Mouse (Mus musculus) lung, postnatal 0 days (tissue): ENCODE measurements around the gene Bach2. TPM values are rescaled to one million over a fixed set of nuclear protein-coding genes. Genes with fewer than 3 reads are reported as not detected.

ENCODE experiments used
- ATAC-seq: fragments of 200-750 bp; cut with Nextera tagmentation; 2 replicates; pipeline ENCODE4 v1.8.0; 2017; ENCODE audit warnings: moderate library complexity
- DNase-seq: peaks from one replicate; pipeline ENCODE4 v3.0.0-alpha.2; 2016; ENCODE audit warnings: low spot score
- H3K27ac ChIP-seq: fragments of 300-500 bp; sonication (generic); 2 replicates; pipeline ENCODE4 v1.5.1; 2014; ENCODE audit warnings: antibody characterized with exemption, mild to moderate bottlenecking, low read length, mixed read lengths
- H3K27me3 ChIP-seq: fragments of 300-500 bp; sonication (generic); replicated peaks from 2 replicates; pipeline ENCODE4 v1.6.1; 2014; ENCODE audit warnings: low read length, mixed read lengths; ENCODE audit not compliant: insufficient read depth
- H3K36me3 ChIP-seq: fragments of 300-500 bp; sonication (generic); 2 replicates; pipeline ENCODE4 v1.6.1; 2014; ENCODE audit warnings: low read length, mixed read lengths; ENCODE audit not compliant: insufficient read depth
- H3K4me1 ChIP-seq: fragments of 300-500 bp; sonication (generic); 2 replicates; pipeline ENCODE4 v1.6.1; 2014; ENCODE audit warnings: antibody characterized with exemption, low read depth, low read length, mixed read lengths; ENCODE audit not compliant: insufficient read depth
- H3K4me2 ChIP-seq: fragments of 300-500 bp; sonication (generic); replicated peaks from 2 replicates; pipeline ENCODE4 v1.6.1; 2014; ENCODE audit warnings: low read depth, mild to moderate bottlenecking, low read length, moderate library complexity, mixed read lengths
- H3K4me3 ChIP-seq: fragments of 300-500 bp; sonication (generic); 2 replicates; pipeline ENCODE4 v1.5.1; 2014; ENCODE audit warnings: low read depth, low read length
- H3K9ac ChIP-seq: fragments of 300-500 bp; sonication (generic); replicated peaks from 2 replicates; pipeline ENCODE4 v1.6.1; 2014; ENCODE audit warnings: low read depth, mild to moderate bottlenecking
- H3K9me3 ChIP-seq: fragments of 300-500 bp; sonication (generic); 2 replicates; pipeline ENCODE4 v1.6.1; 2016; ENCODE audit warnings: low read length, mixed read lengths
- CTCF ChIP-seq: IDR thresholded peaks from 2 replicates; pipeline ENCODE4 v1.5.1; 2016; ENCODE audit warnings: antibody characterized with exemption, mild to moderate bottlenecking
- EP300 ChIP-seq: IDR thresholded peaks from 2 replicates; pipeline ENCODE4 v1.6.1; 2016; ENCODE audit warnings: antibody characterized with exemption, mild to moderate bottlenecking, control low read depth
- WGBS: fragments of 180-500 bp; shearing (Covaris S2); extraction: QIAGEN DNeasy Blood & Tissue Kit; methylation state at CpG from one replicate; pipeline ENCODE4 v1.1.7; 2014; 5-methylcytosine and 5-hydroxymethylcytosine counted together
- polyA plus RNA-seq: library from polyadenylated mRNA; unstranded; fragments of >200 nt; fragmentation: Nextera tagmentation; extraction: Ambion mirVana; gene quantifications from 2 replicates; pipeline ENCODE4 v1.2.1, GENCODE M21; 2015

Bach2 gene
- polyA plus RNA-seq, 1 experiment from 2014 or later, result 8.8 TPM

- Histone ChIP-seq H3K27me3 (no peaks in the 10 kb centered on the region), H3K27ac (peak overlapping the region; percentile 64), H3K4me1 (peaks cover 6% of the 10 kb centered on the region), H3K4me2 (no peak overlapping the region; the same call in 1 of the 2 replicates), H3K4me3 (no peak overlapping the region), H3K9ac (no peak overlapping the region), H3K9me3 (no peaks in the 10 kb centered on the region), H3K36me3 (no peaks in the 10 kb centered on the region)
- TF ChIP-seq CTCF (no peak), EP300 (peak; percentile 81; the same call in 1 of the 2 replicates)
- ATAC-seq (peak; percentile 89), DNase-seq (peak; percentile 79)
- WGBS, result 37% methylated on average over 18 of the region's 18 CpGs
Measured at GRCm38 (mm10) chr4:32351661-32352246, 113.2 kb downstream of the Bach2 start.

GRCm38 (mm10) chr4:32352442-32352841 lies 113.8 kb downstream of the Bach2 start:
- H3K27me3 ChIP-seq, result no peaks in the 10 kb centered on the region
- H3K36me3 ChIP-seq, result no peaks in the 10 kb centered on the region
- H3K4me2 ChIP-seq, result no peak overlapping the region
- TF ChIP-seq EP300 (no peak; the same call in 1 of the 2 replicates), CTCF (no peak)
- peak overlapping the region; percentile 57 for H3K27ac ChIP-seq
- H3K9me3 ChIP-seq, result no peaks in the 10 kb centered on the region
- H3K9ac ChIP-seq, result no peak overlapping the region
- H3K4me1 ChIP-seq, result peaks cover 6% of the 10 kb centered on the region
- ATAC-seq, result peak; percentile 72
- peak; percentile 56 for DNase-seq
- 17% methylated on average over 8 of the region's 8 CpGs for WGBS
- no peak overlapping the region for H3K4me3 ChIP-seq

DNA sequence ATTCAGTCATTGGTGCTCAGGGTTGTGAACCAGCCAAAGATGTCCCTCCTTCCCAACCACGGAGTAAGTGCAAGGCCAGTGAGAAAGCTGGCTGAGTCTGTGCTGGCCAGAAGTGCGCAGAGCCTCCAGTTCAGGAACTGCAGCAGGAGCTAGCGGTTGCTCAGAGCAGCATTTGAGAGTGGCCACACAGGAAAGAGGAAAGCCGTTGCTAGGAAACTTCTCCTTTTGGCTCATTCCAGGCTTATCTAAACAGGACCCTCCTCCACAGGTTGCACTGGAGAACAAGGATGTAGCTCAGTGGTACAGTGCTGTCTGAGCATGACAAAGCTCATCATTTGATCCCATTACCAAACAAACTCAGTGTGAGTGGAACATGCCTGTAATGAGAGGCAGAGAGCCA lies 114.2 kb downstream of the Bach2 start:
- TF ChIP-seq CTCF (no peak), EP300 (no peak)
- peak; percentile 48 for ATAC-seq
- DNase-seq, result peak; percentile 63
- 17% methylated on average over 4 of the region's 4 CpGs for WGBS
- Histone ChIP-seq H3K27me3 (no peaks in the 10 kb centered on the region), H3K4me3 (no peak overlapping the region), H3K9me3 (no peaks in the 10 kb centered on the region), H3K4me2 (no peak overlapping the region), H3K36me3 (no peaks in the 10 kb centered on the region), H3K9ac (no peak overlapping the region), H3K27ac (peak overlapping the region; percentile 57), H3K4me1 (peaks cover 6% of the 10 kb centered on the region)

DNA sequence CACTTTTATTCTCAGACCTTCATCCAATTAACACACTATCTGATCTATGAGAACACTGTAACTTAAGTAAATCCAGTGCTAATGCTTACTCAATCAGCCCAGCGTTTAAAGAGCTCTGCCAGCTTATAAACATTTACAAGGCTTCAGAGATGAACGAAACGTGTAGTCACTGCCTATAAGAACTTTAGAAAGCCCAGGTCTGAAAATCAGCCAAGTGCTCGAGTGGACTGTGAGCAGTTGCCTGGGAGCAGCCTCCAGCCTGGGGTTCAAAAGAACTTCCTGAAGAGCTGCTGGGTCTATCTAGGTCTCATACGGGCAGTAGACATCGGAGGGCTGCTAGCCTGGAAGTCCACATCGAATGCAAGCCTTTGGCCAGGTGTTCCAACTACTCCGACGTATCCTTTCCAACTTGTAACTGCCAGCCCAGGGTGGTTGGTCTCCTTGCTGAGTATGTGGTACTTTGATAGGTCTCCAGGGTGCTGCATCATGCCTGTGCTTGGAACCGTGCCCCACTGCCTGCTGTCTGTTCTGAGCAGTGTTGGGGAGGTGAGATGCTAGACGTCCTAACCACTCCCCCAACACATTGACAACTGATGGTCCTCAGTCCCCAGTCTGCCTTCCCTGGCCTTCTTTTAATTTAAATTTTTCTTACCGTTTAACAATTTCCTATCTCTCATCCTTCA lies 117.5 kb downstream of the Bach2 start:
- H3K4me2 ChIP-seq, result no peak overlapping the region
- no peak overlapping the region for H3K4me3 ChIP-seq
- ATAC-seq, result no peak

GRCm38 (mm10) chr4:32357996-32358600 lies 119.5 kb downstream of the Bach2 start:
- 49% methylated on average over 12 of the region's 12 CpGs for WGBS
- no peak for ATAC-seq
- TF ChIP-seq CTCF (no peak), EP300 (no peak)
- Histone ChIP-seq H3K9ac (no peak overlapping the region), H3K27ac (peak overlapping the region; percentile 3; the same call in 1 of the 2 replicates), H3K27me3 (no peaks in the 10 kb centered on the region), H3K4me1 (peaks cover 12% of the 10 kb centered on the region), H3K4me2 (no peak overlapping the region), H3K9me3 (no peaks in the 10 kb centered on the region), H3K36me3 (no peaks in the 10 kb centered on the region), H3K4me3 (no peak overlapping the region)
- no peak for DNase-seq

More for the DNA sequence above, 117.5 kb downstream of the Bach2 start:
- WGBS, result 30% methylated on average over 12 of the region's 12 CpGs
- Histone ChIP-seq H3K9ac (no peak overlapping the region), H3K36me3 (no peaks in the 10 kb centered on the region), H3K9me3 (no peaks in the 10 kb centered on the region), H3K27ac (no peak overlapping the region), H3K4me1 (peaks cover 13% of the 10 kb centered on the region), H3K27me3 (no peaks in the 10 kb centered on the region)
- no peak for TF ChIP-seq EP300
- no peak for TF ChIP-seq CTCF
- no peak for DNase-seq
